Mouse (Mus musculus) kidney, adult 8-10 months (tissue): Measurements from ENCODE around the gene Olfml3.

Experiments used
- DNase-seq, 2 experiments: peaks; one replicate each; pipeline ENCODE4 v3.0.0; 2022

Olfml3 gene

GRCm38 (mm10) chr3:103704661-103705060, 33.1 kb downstream of the Olfml3 start:
- DNase-seq: no peak

GRCm38 (mm10) chr3:103696388-103696925, 41.3 kb downstream of the Olfml3 start:
- DNase-seq: no peak

- DNase-seq: no peak
Measured at GRCm38 (mm10) chr3:103695556-103695955, 42.2 kb downstream of the Olfml3 start.

GRCm38 (mm10) chr3:103690506-103690905, 47.3 kb downstream of the Olfml3 start:
- peak; percentile 1 to 10 for DNase-seq

- DNase-seq: no peak
Measured at GRCm38 (mm10) chr3:103689043-103689442, 48.8 kb downstream of the Olfml3 start.

GRCm38 (mm10) chr3:103683966-103684319, 53.9 kb downstream of the Olfml3 start:
- DNase-seq: no peak

GRCm38 (mm10) chr3:103683234-103683965, 54.4 kb downstream of the Olfml3 start:
- no peak for DNase-seq

GRCm38 (mm10) chr3:103682473-103682872, 55.3 kb downstream of the Olfml3 start:
- no peak for DNase-seq

GRCm38 (mm10) chr3:103678811-103679210, 59.0 kb downstream of the Olfml3 start:
- DNase-seq: no peak

- no peak for DNase-seq
Measured at GRCm38 (mm10) chr3:103672716-103673115, 65.1 kb downstream of the Olfml3 start.
